Mouse (Mus musculus) liver, postnatal 0 days (tissue): ENCODE measurements at regions not wholly inside any gene's neighbourhood (a gene's known extent, or its start where the extent isn't known, plus 50 kb on each side); places are given as distances from the start of the nearest gene placed in this dataset.

Source experiments
- CTCF ChIP-seq: sonication (generic); IDR thresholded peaks from 2 replicates; pipeline ENCODE4 v1.5.1; 2016; ENCODE audit warnings: antibody characterized with exemption, low read depth
- EP300 ChIP-seq: IDR thresholded peaks from 2 replicates; pipeline ENCODE4 v1.6.1; 2016; ENCODE audit warnings: antibody characterized with exemption, low read depth, mild to moderate bottlenecking

DNA sequence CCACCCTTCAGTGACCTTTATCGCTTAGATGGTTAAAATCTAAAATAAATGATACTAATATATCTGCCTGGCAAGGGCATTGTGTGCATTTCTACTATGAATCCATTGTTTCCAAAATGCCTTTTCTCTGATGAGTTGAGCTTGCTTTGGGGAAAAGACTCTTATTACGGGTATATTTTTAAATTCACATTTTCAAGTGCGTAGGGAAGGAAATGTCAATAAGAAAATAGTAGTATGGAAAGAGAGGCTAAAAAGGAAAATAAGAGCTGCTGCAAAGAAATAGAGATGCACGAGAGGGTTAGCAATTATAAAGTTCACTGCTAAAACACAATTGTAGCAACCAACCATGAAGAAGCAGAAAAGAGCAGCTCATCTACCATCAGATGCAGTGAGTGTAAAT, 123.8 kb upstream of the Chl1 start:
- TF ChIP-seq CTCF, result no peak
- no peak for TF ChIP-seq EP300
